Mouse (Mus musculus): ENCODE measurements around the gene Dynlt1f.
"Not testable (repeated sequence)": the region's sequence is repeated elsewhere in the genome, so short reads cannot be mapped to it uniquely, and the experiment has no call there.

GRCm38 (mm10) chr17:6661093-6661816 lies 5.6 kb upstream of the Dynlt1f start:
- TF ChIP-seq CTCF (IDR thresholded peaks at IDR 0.05; ENCODE audit: low read depth, low read length); TAL1 (conservative IDR thresholded peaks at IDR 0.05; ENCODE audit: low read depth, low read length); GATA2 (IDR thresholded peaks at IDR 0.05; ENCODE audit: borderline replicate concordance, low read depth, low read length); GATA1 (IDR thresholded peaks at IDR 0.05; ENCODE audit: borderline replicate concordance, low read length): not testable (repeated sequence)

Data from G1E (cell line).